In the genomic region with DNA sequence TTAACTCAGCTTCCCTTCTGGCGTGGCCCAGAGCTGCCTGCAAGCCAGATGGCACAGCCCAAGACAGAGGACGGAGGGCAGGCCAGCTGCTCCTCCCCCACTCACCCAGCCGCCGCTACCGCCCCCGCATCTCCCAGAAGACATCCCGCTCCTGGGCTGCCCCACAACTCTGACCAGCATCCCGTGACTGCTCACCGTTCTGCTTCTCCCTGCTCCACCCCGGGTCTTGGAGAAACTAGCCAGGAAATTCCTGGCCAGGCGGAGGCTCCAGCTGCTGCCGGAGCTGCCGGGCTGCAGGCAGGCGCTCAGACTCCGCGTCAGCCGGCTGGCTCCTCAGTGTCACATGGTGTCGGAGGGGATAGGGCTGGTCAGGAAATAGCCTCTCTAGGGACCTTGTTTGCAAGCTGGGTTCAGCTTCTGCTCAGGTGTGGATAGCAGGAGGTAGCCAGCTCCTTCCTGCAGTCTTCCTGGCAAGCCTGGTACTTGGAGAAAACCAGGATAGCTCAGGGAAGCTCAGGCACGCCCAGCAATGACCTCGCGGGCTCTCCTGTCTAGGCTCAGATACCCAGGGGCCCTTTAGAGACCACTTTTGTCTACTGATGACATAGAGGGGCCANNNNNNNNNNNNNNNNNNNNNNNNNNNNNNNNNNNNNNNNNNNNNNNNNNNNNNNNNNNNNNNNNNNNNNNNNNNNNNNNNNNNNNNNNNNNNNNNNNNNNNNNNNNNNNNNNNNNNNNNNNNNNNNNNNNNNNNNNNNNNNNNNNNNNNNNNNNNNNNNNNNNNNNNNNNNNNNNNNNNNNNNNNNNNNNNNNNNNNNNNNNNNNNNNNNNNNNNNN, we compare ENCODE assay signal across 8 mouse cellular contexts. TPM values are rescaled to one million over a fixed set of nuclear protein-coding genes. Genes with fewer than 3 reads are reported as not detected.
DNase-seq lines count a peak whose midpoint lies in the region; ATAC-seq lines count a peak whose summit lies in the region.

A gene (minus strand): TSS at position 505 of the 834 bp plus-strand sequence.

- H3K9ac ChIP-seq in hindbrain, embryonic 13.5 days: peak within 1 kb of the TSS; percentile 78
- H3K9ac ChIP-seq in lung, embryonic 16.5 days (ENCODE audit: low read length): peak within 1 kb of the TSS; percentile 65

- H3K9me3 ChIP-seq in hindbrain, embryonic 13.5 days: no peaks in the 10 kb centered on the region
- no peaks in the 10 kb centered on the region for H3K9me3 ChIP-seq in lung, embryonic 16.5 days (ENCODE audit: control insufficient read depth, low read length)

- H3K27ac ChIP-seq in hindbrain, embryonic 13.5 days: peak within 1 kb of the TSS; percentile 87
- peak within 1 kb of the TSS; percentile 57 for H3K27ac ChIP-seq in lung, embryonic 16.5 days (ENCODE audit: low read length)

- H3K4me3 ChIP-seq in hindbrain, embryonic 13.5 days: peak within 1 kb of the TSS; percentile 47
- peak within 1 kb of the TSS; percentile 53 for H3K4me3 ChIP-seq in lung, embryonic 16.5 days (ENCODE audit: low read length)

- peaks cover 15% of the 10 kb centered on the region for H3K36me3 ChIP-seq in hindbrain, embryonic 13.5 days
- H3K36me3 ChIP-seq in lung, embryonic 16.5 days (ENCODE audit: control insufficient read depth, insufficient read depth, low read length): no peaks in the 10 kb centered on the region

- H3K27me3 ChIP-seq in hindbrain, embryonic 13.5 days: 0 out of 2 replicates have a peak, but pooled peaks cover 5% of the 10 kb centered on the region
- no peaks in the 10 kb centered on the region for H3K27me3 ChIP-seq in lung, embryonic 16.5 days (ENCODE audit: control insufficient read depth, insufficient read depth, low read depth, low read length)

- 1% methylated on average over 21 of the region's 21 CpGs for WGBS in hindbrain, embryonic 13.5 days
- 3% methylated on average over 20 of the region's 21 CpGs for WGBS in lung, embryonic 16.5 days

- ATAC-seq in hindbrain, embryonic 13.5 days (ENCODE audit: low FRiP score): peak; percentile 91
- ATAC-seq in lung, embryonic 16.5 days (ENCODE audit: low read depth): peak; percentile 90

- H3K4me1 ChIP-seq in hindbrain, embryonic 13.5 days (replicated peaks): peaks cover 30% of the 10 kb centered on the region
- peaks cover 18% of the 10 kb centered on the region for H3K4me1 ChIP-seq in lung, embryonic 16.5 days (replicated peaks; ENCODE audit: control insufficient read depth, insufficient read depth, low read length)

- DNase-seq in MN1 (ENCODE audit: low spot score): peak; percentile 92
- peak; percentile 88 to 89 for DNase-seq in cerebellum, postnatal 10 days
- DNase-seq in frontal cortex, postnatal 25 days (ENCODE audit: low spot score in 2 of 2): peak; percentile 28
- peak; percentile 76 to 77 for DNase-seq in layer of hippocampus, postnatal 10 days (ENCODE audit: low spot score in 2 of 2)
- DNase-seq in ovary, postnatal 14 days (ENCODE audit: low spot score): peak; percentile 68
- peak; percentile 56 for DNase-seq in thymus, postnatal 0 days (ENCODE audit: low spot score)

- peak within 1 kb of the TSS; percentile 63 for H3K4me2 ChIP-seq in hindbrain, embryonic 13.5 days
- H3K4me2 ChIP-seq in lung, embryonic 16.5 days (ENCODE audit: low read depth, low read length): peak within 1 kb of the TSS; percentile 84

RNA-seq across cellular contexts. Expression of the gene that starts here (rescaled TPM):
- polyA plus RNA-seq in hindbrain, embryonic 13.5 days (2015; fragmentation: Nextera tagmentation; extraction: Ambion mirVana): 3.8 and 4.0 TPM in 2 replicates
- 1 to 10 TPM; 9.1 to 9.4 TPM for total RNA-seq in layer of hippocampus, postnatal 10 days (2021)
- 1.4 and 1.6 TPM in 2 replicates for polyA plus RNA-seq in lung, embryonic 16.5 days (2015; fragmentation: Nextera tagmentation; extraction: Ambion mirVana)
- 1.5 and 1.7 TPM in 2 replicates for polyA plus RNA-seq in thymus, postnatal 0 days (2015; fragmentation: Nextera tagmentation; extraction: Ambion mirVana)

Comparison
In these comparisons a context has a peak if more than half of its experiments do, and no peak if none do; other contexts are left out.
1. Peak in every context shown above with its lines: DNase-seq, ATAC-seq, H3K4me3 ChIP-seq and H3K27ac ChIP-seq.
2. DNase-seq: peak in every context shown above with its lines; median percentile 92 in MN1; 88 in cerebellum, postnatal 10 days; 76 in layer of hippocampus, postnatal 10 days; 68 in ovary, postnatal 14 days; 56 in thymus, postnatal 0 days; 28 in frontal cortex, postnatal 25 days.